12 mouse cellular contexts compared by ENCODE assay signal in the genomic region with DNA sequence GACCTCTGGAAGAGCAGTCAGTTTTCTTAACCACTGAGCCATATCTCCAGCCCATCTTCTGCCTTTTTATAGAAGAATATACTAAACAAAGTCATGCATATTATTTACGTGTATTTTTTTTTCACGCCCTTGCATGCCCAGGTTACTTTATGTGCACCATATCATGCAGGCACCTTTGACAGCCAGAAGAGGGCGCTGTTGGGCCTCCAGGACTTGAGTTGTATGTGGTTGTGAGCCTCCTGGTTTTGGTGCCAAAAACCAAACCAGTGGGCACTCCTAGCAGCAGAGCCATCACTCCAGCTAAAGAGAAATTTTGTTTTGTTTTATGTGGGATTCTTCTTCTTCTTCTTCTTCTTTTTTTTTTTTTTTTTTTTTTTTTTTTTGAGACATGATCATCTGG. TPM values are rescaled to one million over a fixed set of nuclear protein-coding genes. Genes with fewer than 3 reads are reported as not detected.
DNase-seq lines count a peak whose midpoint lies in the region; ATAC-seq and TF ChIP-seq lines count a peak whose summit lies in the region.
"Had no signal": no experiment of that assay in that cellular context is flagged by ENCODE, and none has a peak within 500 bp of the region (broad histone marks: within the 10 kb centered on the region; RNA-seq: fewer than 3 reads in every experiment).

No protein-coding gene starts in this region.

- no peak for DNase-seq in forebrain, postnatal 0 days
- DNase-seq in forebrain, embryonic 10.5 days (ENCODE audit: extremely low spot score, low spot score), result no peak
- peak; percentile 18 for DNase-seq in midbrain, embryonic 14.5 days
- no peak for DNase-seq in gastrocnemius, postnatal 25 days
- DNase-seq: layer of hippocampus, adult 9-11 months had no signal

- H3K4me1 ChIP-seq in forebrain, postnatal 0 days (ENCODE audit: insufficient read depth), result no peaks in the 10 kb centered on the region
- H3K4me1 ChIP-seq in forebrain, embryonic 10.5 days, result no peaks in the 10 kb centered on the region
- H3K4me1 ChIP-seq in midbrain, embryonic 14.5 days (ENCODE audit: control insufficient read depth, insufficient read depth, low read length), result no peaks in the 10 kb centered on the region
- H3K4me1 ChIP-seq in midbrain, embryonic 13.5 days (replicated peaks), result no peaks in the 10 kb centered on the region
- H3K4me1 ChIP-seq in bone marrow macrophage, adult 2 months (ENCODE audit: control insufficient read depth, insufficient read depth, low read length), result no peaks in the 10 kb centered on the region
- H3K4me1 ChIP-seq in small intestine, adult 2 months (ENCODE audit: control insufficient read depth, insufficient read depth, insufficient read length, low read length), result no peaks in the 10 kb centered on the region
- no peaks in the 10 kb centered on the region for H3K4me1 ChIP-seq in forebrain, embryonic 16.5 days (replicated peaks; ENCODE audit: control insufficient read depth, insufficient read depth, low read length)

- no peak for TF ChIP-seq POLR2A in bone marrow macrophage, adult 2 months (IDR thresholded peaks at IDR 0.05; ENCODE audit: borderline replicate concordance, low read depth, low read length)
- TF ChIP-seq POLR2A in small intestine, adult 2 months (IDR thresholded peaks at IDR 0.05; ENCODE audit: low read depth, low read length), result no peak

- TF ChIP-seq CTCF in forebrain, postnatal 0 days (IDR thresholded peaks at IDR 0.05; ENCODE audit: low read depth), result peak; percentile 55
- peak; percentile 67 for TF ChIP-seq CTCF in bone marrow macrophage, adult 2 months (IDR thresholded peaks at IDR 0.05; ENCODE audit: low read depth, low read length)
- peak; percentile 51; the same call in 1 of the 2 replicates for TF ChIP-seq CTCF in small intestine, adult 2 months (IDR thresholded peaks at IDR 0.05; ENCODE audit: extremely low read depth, insufficient read length, insufficient replicate concordance, low read depth, low read length)

- 52% methylated on average over 3 of the region's 3 CpGs for WGBS in forebrain, postnatal 0 days
- WGBS in forebrain, embryonic 10.5 days, result 44% methylated on average over 3 of the region's 3 CpGs
- 48% methylated on average over 3 of the region's 3 CpGs for WGBS in midbrain, embryonic 14.5 days
- WGBS in midbrain, embryonic 13.5 days, result 46% methylated on average over 3 of the region's 3 CpGs
- 53% methylated on average over 3 of the region's 3 CpGs for WGBS in small intestine, adult 2 months
- WGBS in forebrain, embryonic 16.5 days, result 52% methylated on average over 3 of the region's 3 CpGs

- no peak overlapping the region for H3K4me3 ChIP-seq in forebrain, postnatal 0 days (ENCODE audit: low read depth, low read length)
- no peak overlapping the region for H3K4me3 ChIP-seq in forebrain, embryonic 10.5 days
- no peak overlapping the region for H3K4me3 ChIP-seq in midbrain, embryonic 14.5 days (replicated peaks; ENCODE audit: low read depth, low read length)
- H3K4me3 ChIP-seq in midbrain, embryonic 13.5 days (replicated peaks), result no peak overlapping the region
- no peak overlapping the region for H3K4me3 ChIP-seq in bone marrow macrophage, adult 2 months (ENCODE audit: insufficient read depth, low read length)
- H3K4me3 ChIP-seq in small intestine, adult 2 months (ENCODE audit: low read depth, low read length), result no peak overlapping the region
- no peak overlapping the region for H3K4me3 ChIP-seq in forebrain, embryonic 16.5 days (replicated peaks; ENCODE audit: low read length)

- ATAC-seq in forebrain, postnatal 0 days, result no peak
- no peak for ATAC-seq in midbrain, embryonic 14.5 days (ENCODE audit: low FRiP score, low TSS enrichment)
- ATAC-seq in midbrain, embryonic 13.5 days, result no peak
- no peak for ATAC-seq in forebrain, embryonic 16.5 days
- ATAC-seq: hindbrain, embryonic 16.5 days had no signal

- no peak overlapping the region for H3K4me2 ChIP-seq in forebrain, postnatal 0 days (ENCODE audit: low read depth)
- H3K4me2 ChIP-seq in midbrain, embryonic 14.5 days (ENCODE audit: low read length), result no peak overlapping the region
- no peak overlapping the region for H3K4me2 ChIP-seq in midbrain, embryonic 13.5 days (replicated peaks)
- no peak overlapping the region for H3K4me2 ChIP-seq in forebrain, embryonic 16.5 days (ENCODE audit: low read length)

- H3K9me3 ChIP-seq in forebrain, postnatal 0 days (ENCODE audit: low read length), result no peaks in the 10 kb centered on the region
- H3K9me3 ChIP-seq in forebrain, embryonic 10.5 days, result peaks cover 3% of the 10 kb centered on the region; the same call in 1 of the 2 replicates
- H3K9me3 ChIP-seq in midbrain, embryonic 14.5 days (ENCODE audit: control insufficient read depth, low read length), result no peaks in the 10 kb centered on the region
- no peaks in the 10 kb centered on the region for H3K9me3 ChIP-seq in midbrain, embryonic 13.5 days
- no peaks in the 10 kb centered on the region for H3K9me3 ChIP-seq in forebrain, embryonic 16.5 days (ENCODE audit: control insufficient read depth, low read length)

- H3K36me3 ChIP-seq in forebrain, postnatal 0 days (ENCODE audit: insufficient read depth), result no peaks in the 10 kb centered on the region
- no peaks in the 10 kb centered on the region for H3K36me3 ChIP-seq in forebrain, embryonic 10.5 days (replicated peaks)
- no peaks in the 10 kb centered on the region for H3K36me3 ChIP-seq in midbrain, embryonic 14.5 days (ENCODE audit: control insufficient read depth, insufficient read depth, low read length)
- H3K36me3 ChIP-seq in midbrain, embryonic 13.5 days, result no peaks in the 10 kb centered on the region
- no peaks in the 10 kb centered on the region for H3K36me3 ChIP-seq in small intestine, adult 2 months (ENCODE audit: control insufficient read depth, insufficient read depth, low read length)
- H3K36me3 ChIP-seq in forebrain, embryonic 16.5 days (ENCODE audit: control insufficient read depth, insufficient read depth), result no peaks in the 10 kb centered on the region

- H3K27ac ChIP-seq in forebrain, postnatal 0 days (ENCODE audit: low read depth, low read length), result no peak overlapping the region
- no peak overlapping the region for H3K27ac ChIP-seq in forebrain, embryonic 10.5 days
- no peak overlapping the region for H3K27ac ChIP-seq in midbrain, embryonic 14.5 days (replicated peaks; ENCODE audit: low read depth, low read length)
- H3K27ac ChIP-seq in midbrain, embryonic 13.5 days, result no peak overlapping the region
- no peak overlapping the region for H3K27ac ChIP-seq in bone marrow macrophage, adult 2 months (ENCODE audit: insufficient read depth, low read depth, low read length)
- no peak overlapping the region for H3K27ac ChIP-seq in small intestine, adult 2 months (ENCODE audit: insufficient read depth, low read depth, low read length)
- H3K27ac ChIP-seq in forebrain, embryonic 16.5 days (ENCODE audit: low read length), result no peak overlapping the region

- no peak overlapping the region for H3K9ac ChIP-seq in forebrain, postnatal 0 days
- no peak overlapping the region for H3K9ac ChIP-seq in midbrain, embryonic 14.5 days (replicated peaks; ENCODE audit: low read length)
- H3K9ac ChIP-seq in midbrain, embryonic 13.5 days (replicated peaks), result no peak overlapping the region
- no peak overlapping the region for H3K9ac ChIP-seq in forebrain, embryonic 16.5 days (replicated peaks; ENCODE audit: low read depth, low read length)

- peaks cover 18% of the 10 kb centered on the region for H3K27me3 ChIP-seq in forebrain, postnatal 0 days (ENCODE audit: insufficient read depth, low read length)
- H3K27me3 ChIP-seq in forebrain, embryonic 10.5 days (ENCODE audit: poor library complexity, severe bottlenecking), result peaks cover 36% of the 10 kb centered on the region
- H3K27me3 ChIP-seq in midbrain, embryonic 14.5 days (ENCODE audit: control insufficient read depth, insufficient read depth, low read length), result peaks cover 12% of the 10 kb centered on the region; the same call in 1 of the 2 replicates
- peaks cover 30% of the 10 kb centered on the region for H3K27me3 ChIP-seq in midbrain, embryonic 13.5 days
- H3K27me3 ChIP-seq in small intestine, adult 2 months (ENCODE audit: control insufficient read depth, insufficient read depth, low read length), result peaks cover 19% of the 10 kb centered on the region
- peaks cover 17% of the 10 kb centered on the region for H3K27me3 ChIP-seq in forebrain, embryonic 16.5 days (replicated peaks; ENCODE audit: control insufficient read depth, insufficient read depth, low read length)

RNA-seq across cellular contexts. Expression of a gene that starts 6.5 kb away (rescaled TPM):
- 96.5 and 122 TPM in 2 replicates for total RNA-seq in forebrain, postnatal 0 days (2014; rRNA removed)
- 43.6 and 43.8 TPM in 2 replicates for polyA plus RNA-seq in forebrain, postnatal 0 days (2015; fragmentation: Nextera tagmentation; extraction: Ambion mirVana)
- polyA plus RNA-seq in forebrain, embryonic 10.5 days (2016; fragmentation: Nextera tagmentation; extraction: Ambion mirVana), result 14.4 and 16.3 TPM in 2 replicates
- 33.2 and 39.2 TPM in 2 replicates for polyA plus RNA-seq in midbrain, embryonic 14.5 days (2014; fragmentation: Nextera tagmentation; extraction: Ambion mirVana)
- 25.3 TPM in 2 replicates for polyA plus RNA-seq in midbrain, embryonic 13.5 days (2015; fragmentation: Nextera tagmentation; extraction: Ambion mirVana)
- 1.7 and 2.6 TPM in 2 replicates for polyA plus RNA-seq in bone marrow macrophage, adult 2 months (2012; ENCODE audit: insufficient read depth, insufficient read length, missing spikeins)
- 13.9 and 16.3 TPM in 2 replicates for polyA plus RNA-seq in small intestine, adult 2 months (2012; rRNA removed)
- 10 to 100 TPM; 22.4 to 22.7 TPM for total RNA-seq in gastrocnemius, postnatal 25 days (2021)
- 28.1 and 29.7 TPM in 2 replicates for polyA plus RNA-seq in forebrain, embryonic 16.5 days (2015; fragmentation: Nextera tagmentation; extraction: Ambion mirVana)

RNA-seq across cellular contexts. Expression of a gene that starts 14.1 kb away (rescaled TPM):
- 16.2 and 20.8 TPM in 2 replicates for total RNA-seq in forebrain, postnatal 0 days (2014; rRNA removed)
- 2.2 and 3.0 TPM in 2 replicates for polyA plus RNA-seq in forebrain, postnatal 0 days (2015; fragmentation: Nextera tagmentation; extraction: Ambion mirVana)
- 8.3 and 9.1 TPM in 2 replicates for polyA plus RNA-seq in forebrain, embryonic 10.5 days (2016; fragmentation: Nextera tagmentation; extraction: Ambion mirVana)
- 9.8 and 13.2 TPM in 2 replicates for polyA plus RNA-seq in midbrain, embryonic 14.5 days (2014; fragmentation: Nextera tagmentation; extraction: Ambion mirVana)
- 8.8 and 15.6 TPM in 2 replicates for polyA plus RNA-seq in midbrain, embryonic 13.5 days (2015; fragmentation: Nextera tagmentation; extraction: Ambion mirVana)
- polyA plus RNA-seq in bone marrow macrophage, adult 2 months (2012; ENCODE audit: insufficient read depth, insufficient read length, missing spikeins), result 2.9 and 4.2 TPM in 2 replicates
- polyA plus RNA-seq in small intestine, adult 2 months (2012; rRNA removed), result 353 and 387 TPM in 2 replicates
- total RNA-seq in gastrocnemius, postnatal 25 days (2021), result 100 to 1,000 TPM; 315 to 350 TPM
- polyA plus RNA-seq in forebrain, embryonic 16.5 days (2015; fragmentation: Nextera tagmentation; extraction: Ambion mirVana), result 5.6 and 10.1 TPM in 2 replicates

RNA-seq across cellular contexts. Expression of a gene that starts 15.0 kb away (rescaled TPM):
- 0.19 and 0.23 TPM in 2 replicates for total RNA-seq in forebrain, postnatal 0 days (2014; rRNA removed)
- 0.09 and 0.23 TPM in 2 replicates for polyA plus RNA-seq in forebrain, postnatal 0 days (2015; fragmentation: Nextera tagmentation; extraction: Ambion mirVana)
- polyA plus RNA-seq in forebrain, embryonic 10.5 days (2016; fragmentation: Nextera tagmentation; extraction: Ambion mirVana), result not detected in 2 replicates
- 0.12 and 0.21 TPM in 2 replicates for polyA plus RNA-seq in midbrain, embryonic 14.5 days (2014; fragmentation: Nextera tagmentation; extraction: Ambion mirVana)
- polyA plus RNA-seq in midbrain, embryonic 13.5 days (2015; fragmentation: Nextera tagmentation; extraction: Ambion mirVana), result 0.09 TPM in 1 of 2 replicates, not detected in the other
- not detected in 2 replicates for polyA plus RNA-seq in bone marrow macrophage, adult 2 months (2012; ENCODE audit: insufficient read depth, insufficient read length, missing spikeins)
- polyA plus RNA-seq in small intestine, adult 2 months (2012; rRNA removed), result not detected in 2 replicates
- total RNA-seq in gastrocnemius, postnatal 25 days (2021), result not detected
- polyA plus RNA-seq in forebrain, embryonic 16.5 days (2015; fragmentation: Nextera tagmentation; extraction: Ambion mirVana), result 0.09 TPM in 1 of 2 replicates, not detected in the other
- polyA plus RNA-seq: lung, embryonic 16.5 days; neural tube, embryonic 14.5 days had no signal

RNA-seq across cellular contexts. Expression of a gene that starts 24.9 kb away (rescaled TPM):
- total RNA-seq in forebrain, postnatal 0 days (2014; rRNA removed), result 3.0 and 4.1 TPM in 2 replicates
- 0.97 and 1.0 TPM in 2 replicates for polyA plus RNA-seq in forebrain, postnatal 0 days (2015; fragmentation: Nextera tagmentation; extraction: Ambion mirVana)
- 6.7 and 7.4 TPM in 2 replicates for polyA plus RNA-seq in forebrain, embryonic 10.5 days (2016; fragmentation: Nextera tagmentation; extraction: Ambion mirVana)
- 1.5 and 2.5 TPM in 2 replicates for polyA plus RNA-seq in midbrain, embryonic 14.5 days (2014; fragmentation: Nextera tagmentation; extraction: Ambion mirVana)
- polyA plus RNA-seq in midbrain, embryonic 13.5 days (2015; fragmentation: Nextera tagmentation; extraction: Ambion mirVana), result 2.7 and 3.2 TPM in 2 replicates
- polyA plus RNA-seq in bone marrow macrophage, adult 2 months (2012; ENCODE audit: insufficient read depth, insufficient read length, missing spikeins), result 0.36 and 0.44 TPM in 2 replicates
- 14.1 and 14.5 TPM in 2 replicates for polyA plus RNA-seq in small intestine, adult 2 months (2012; rRNA removed)
- total RNA-seq in gastrocnemius, postnatal 25 days (2021), result 1 to 10 TPM; 2.0 to 2.7 TPM
- 1.7 and 2.1 TPM in 2 replicates for polyA plus RNA-seq in forebrain, embryonic 16.5 days (2015; fragmentation: Nextera tagmentation; extraction: Ambion mirVana)

RNA-seq across cellular contexts. Expression of a gene that starts 45.3 kb away (rescaled TPM):
- total RNA-seq in forebrain, postnatal 0 days (2014; rRNA removed), result 70.3 and 73.8 TPM in 2 replicates
- polyA plus RNA-seq in forebrain, postnatal 0 days (2015; fragmentation: Nextera tagmentation; extraction: Ambion mirVana), result 16.6 and 20.0 TPM in 2 replicates
- polyA plus RNA-seq in forebrain, embryonic 10.5 days (2016; fragmentation: Nextera tagmentation; extraction: Ambion mirVana), result 41.2 and 46.3 TPM in 2 replicates
- polyA plus RNA-seq in midbrain, embryonic 14.5 days (2014; fragmentation: Nextera tagmentation; extraction: Ambion mirVana), result 18.1 and 28.1 TPM in 2 replicates
- 31.8 and 37.2 TPM in 2 replicates for polyA plus RNA-seq in midbrain, embryonic 13.5 days (2015; fragmentation: Nextera tagmentation; extraction: Ambion mirVana)
- 61.9 and 64.4 TPM in 2 replicates for polyA plus RNA-seq in bone marrow macrophage, adult 2 months (2012; ENCODE audit: insufficient read depth, insufficient read length, missing spikeins)
- polyA plus RNA-seq in small intestine, adult 2 months (2012; rRNA removed), result 50.4 and 71.8 TPM in 2 replicates
- 10 to 100 TPM; 56.6 to 59.4 TPM for total RNA-seq in gastrocnemius, postnatal 25 days (2021)
- polyA plus RNA-seq in forebrain, embryonic 16.5 days (2015; fragmentation: Nextera tagmentation; extraction: Ambion mirVana), result 34.4 and 34.7 TPM in 2 replicates

Comparison
In these comparisons a context has a peak if more than half of its experiments do, and no peak if none do; other contexts are left out.
1. RNA of a gene that starts 14.1 kb away (polyA plus RNA-seq): 353 to 387 TPM in small intestine, adult 2 months; 8.8 to 15.6 TPM in midbrain, embryonic 13.5 days, 5.6 to 10.1 TPM in forebrain, embryonic 16.5 days, 9.8 to 13.2 TPM in midbrain, embryonic 14.5 days, 8.3 to 9.1 TPM in forebrain, embryonic 10.5 days, 2.9 to 4.2 TPM in bone marrow macrophage, adult 2 months and 2.2 to 3.0 TPM in forebrain, postnatal 0 days; every median in the first group is over 10 times any median in the second.
2. Peak in every context shown above with its lines, with median percentiles within 50 percentile points of each other: CTCF ChIP-seq.